Mouse (Mus musculus): ENCODE results near the gene Rnf213. TPM values are rescaled to one million over a fixed set of nuclear protein-coding genes. Genes with fewer than 3 reads are reported as not detected.

Gene Rnf213
- total and polyA plus RNA-seq, 2 experiments from 2014 or later = 4.5 to 36.7 TPM

DNA sequence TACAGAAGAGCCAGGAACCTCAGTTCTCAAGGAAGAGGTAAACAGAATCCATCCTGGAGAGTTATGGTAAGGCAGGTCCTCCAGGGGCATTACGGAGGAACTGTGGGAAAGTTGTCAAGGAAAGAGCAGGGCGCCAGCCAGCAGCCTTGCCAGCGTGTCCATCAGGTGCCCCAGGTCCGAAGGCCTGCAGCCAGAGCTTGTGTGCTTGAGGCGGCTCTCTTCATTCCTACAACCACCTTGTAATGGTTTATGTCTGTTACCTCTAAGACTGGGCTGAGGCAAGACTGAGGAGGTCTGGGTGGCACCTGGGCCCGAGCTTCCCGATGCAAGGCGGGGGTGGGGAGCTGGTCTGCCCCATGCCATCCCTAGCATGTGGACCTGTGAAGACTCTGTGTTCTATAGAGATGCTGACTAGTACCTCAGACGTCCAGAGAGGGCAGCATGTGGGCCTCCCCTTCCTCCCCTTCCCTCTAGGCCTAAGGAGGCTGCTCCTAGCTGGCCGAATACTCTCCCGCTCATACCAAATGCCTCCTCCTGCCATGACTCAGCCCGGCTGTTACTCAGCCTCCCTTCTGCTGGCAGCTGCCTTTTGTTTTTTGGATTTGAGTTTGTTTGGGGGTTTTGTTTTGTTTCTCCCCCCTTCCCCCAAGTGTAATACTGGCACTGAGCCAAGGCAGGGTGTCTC, 123.9 kb downstream of the Rnf213 start:
- peaks cover 33% of the 10 kb centered on the region for H3K27me3 ChIP-seq (ENCODE audit: control insufficient read depth, insufficient read depth, low read length)
- no peak for TF ChIP-seq EP300 (IDR thresholded peaks at IDR 0.05; ENCODE audit: low read depth)
- TF ChIP-seq CTCF (IDR thresholded peaks at IDR 0.05; ENCODE audit: low read depth) = 0 out of 2 replicates have a peak, but pooled peaks have one; percentile 11
- H3K4me2 ChIP-seq (ENCODE audit: low read depth, low read length) = no peak overlapping the region
- no peak for DNase-seq (ENCODE audit: low spot score)
- 59% methylated on average over 12 of the region's 12 CpGs for WGBS
- H3K4me1 ChIP-seq (ENCODE audit: control insufficient read depth, insufficient read depth) = no peaks in the 10 kb centered on the region
- ATAC-seq (ENCODE audit: insufficient read depth, low read depth) = peak; percentile 42
- H3K4me3 ChIP-seq (ENCODE audit: low read depth, low read length) = no peak overlapping the region
- no peak overlapping the region for H3K9ac ChIP-seq (replicated peaks; ENCODE audit: low read depth, low read length)
- no peaks in the 10 kb centered on the region for H3K36me3 ChIP-seq (replicated peaks; ENCODE audit: control insufficient read depth, insufficient read depth, low read length)
- H3K27ac ChIP-seq (ENCODE audit: low read depth) = no peak overlapping the region
- no peaks in the 10 kb centered on the region for H3K9me3 ChIP-seq (replicated peaks; ENCODE audit: control insufficient read depth, low read length)

DNA sequence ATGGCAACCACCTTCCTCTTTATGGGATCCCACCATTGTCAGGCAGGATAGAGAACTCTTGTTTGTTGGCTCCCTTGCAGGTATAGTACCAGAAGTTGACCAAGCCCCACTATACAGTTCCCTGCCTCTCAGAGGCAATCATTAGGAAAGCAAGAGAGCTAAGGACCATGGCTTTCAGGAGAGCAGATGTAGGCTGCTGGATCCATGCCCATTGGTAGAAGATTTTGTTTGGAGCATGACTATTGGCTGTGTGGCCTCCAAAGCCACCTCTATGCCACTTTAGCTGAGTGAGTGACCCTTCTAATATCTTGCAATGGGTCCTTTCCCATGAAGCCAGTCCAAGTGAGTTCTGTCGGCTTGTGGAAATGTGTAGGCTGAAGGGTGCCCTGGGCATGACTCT, 126.5 kb downstream of the Rnf213 start:
- Histone ChIP-seq H3K4me3 (ENCODE audit: low read depth, low read length) (no peak overlapping the region), H3K4me2 (ENCODE audit: low read depth, low read length) (no peak overlapping the region), H3K4me1 (ENCODE audit: control insufficient read depth, insufficient read depth) (no peaks in the 10 kb centered on the region), H3K27me3 (ENCODE audit: control insufficient read depth, insufficient read depth, low read length) (peaks cover 21% of the 10 kb centered on the region), H3K9ac (replicated peaks; ENCODE audit: low read depth, low read length) (no peak overlapping the region), H3K27ac (ENCODE audit: low read depth) (no peak overlapping the region), H3K9me3 (replicated peaks; ENCODE audit: control insufficient read depth, low read length) (no peaks in the 10 kb centered on the region), H3K36me3 (replicated peaks; ENCODE audit: control insufficient read depth, insufficient read depth, low read length) (no peaks in the 10 kb centered on the region)
- WGBS = 82% methylated on average over 1 of the region's 1 CpGs
- ATAC-seq (ENCODE audit: insufficient read depth, low read depth) (no peak), DNase-seq (ENCODE audit: low spot score) (no peak)
- TF ChIP-seq EP300 (IDR thresholded peaks at IDR 0.05; ENCODE audit: low read depth) (no peak), CTCF (IDR thresholded peaks at IDR 0.05; ENCODE audit: low read depth) (no peak)

DNA sequence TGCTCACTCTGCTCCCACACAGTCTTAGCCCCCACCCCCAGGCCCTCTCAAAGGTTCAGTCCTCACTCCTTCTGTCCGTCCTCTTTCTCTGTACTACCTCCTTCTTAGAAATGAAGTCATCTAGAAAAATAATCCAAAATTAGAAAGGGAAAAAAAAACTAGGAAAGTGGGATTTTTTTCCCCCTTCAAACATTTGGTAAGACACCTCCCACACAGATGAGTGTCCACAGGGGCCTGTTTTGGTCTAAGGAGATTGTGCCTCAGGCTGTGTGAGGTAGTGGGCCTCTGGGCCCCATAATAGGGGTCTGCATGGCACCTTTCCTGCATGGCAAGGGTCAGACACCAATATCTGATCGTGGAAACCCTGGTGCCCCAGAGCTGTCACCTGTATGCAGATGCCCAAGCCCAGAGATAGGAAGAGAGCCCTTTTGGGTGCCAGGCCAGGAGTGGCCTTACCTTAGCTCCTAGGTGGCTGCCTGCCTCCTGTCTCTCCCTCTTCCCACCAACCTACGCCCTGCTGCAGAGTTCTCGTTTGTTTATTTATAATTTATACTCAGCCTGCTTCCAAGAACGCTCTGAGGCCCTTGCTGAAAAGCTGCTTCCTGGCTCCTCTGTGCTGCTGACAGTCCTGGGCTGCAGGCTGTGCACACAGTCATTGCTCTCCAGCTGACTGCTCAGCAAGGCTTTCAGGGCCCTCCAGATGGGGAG, 127.3 kb downstream of the Rnf213 start:
- ATAC-seq (ENCODE audit: insufficient read depth, low read depth) (no peak), DNase-seq (ENCODE audit: low spot score) (no peak)
- H3K9ac ChIP-seq (replicated peaks; ENCODE audit: low read depth, low read length) = no peak overlapping the region
- no peak for TF ChIP-seq CTCF (IDR thresholded peaks at IDR 0.05; ENCODE audit: low read depth)
- no peak for TF ChIP-seq EP300 (IDR thresholded peaks at IDR 0.05; ENCODE audit: low read depth)
- H3K27ac ChIP-seq (ENCODE audit: low read depth) = no peak overlapping the region
- no peaks in the 10 kb centered on the region for H3K36me3 ChIP-seq (replicated peaks; ENCODE audit: control insufficient read depth, insufficient read depth, low read length)
- WGBS = 62% methylated on average over 5 of the region's 5 CpGs
- H3K4me3 ChIP-seq (ENCODE audit: low read depth, low read length) = no peak overlapping the region
- no peaks in the 10 kb centered on the region for H3K9me3 ChIP-seq (replicated peaks; ENCODE audit: control insufficient read depth, low read length)
- peaks cover 13% of the 10 kb centered on the region for H3K27me3 ChIP-seq (ENCODE audit: control insufficient read depth, insufficient read depth, low read length)
- H3K4me2 ChIP-seq (ENCODE audit: low read depth, low read length) = no peak overlapping the region
- peaks cover 3% of the 10 kb centered on the region; the same call in 1 of the 2 replicates for H3K4me1 ChIP-seq (ENCODE audit: control insufficient read depth, insufficient read depth)

DNA sequence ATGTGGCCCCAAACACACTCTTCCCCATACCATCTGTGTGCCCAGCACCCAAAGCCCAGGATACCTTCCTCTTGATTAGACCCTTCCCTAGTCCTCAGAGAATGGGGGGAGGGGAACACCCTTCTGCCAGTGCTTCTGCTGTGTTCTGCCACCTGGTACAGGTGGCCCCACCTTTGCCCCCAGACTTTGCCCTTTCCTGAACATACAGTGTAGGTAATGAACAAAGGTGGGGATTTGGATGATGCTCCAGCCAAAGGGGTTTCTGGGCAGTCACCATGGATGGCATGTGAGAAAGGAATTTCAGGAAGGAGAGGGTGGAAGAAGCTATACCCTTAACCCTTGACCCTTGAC, 127.8 kb downstream of the Rnf213 start:
- Histone ChIP-seq H3K36me3 (replicated peaks; ENCODE audit: control insufficient read depth, insufficient read depth, low read length) (no peaks in the 10 kb centered on the region), H3K9ac (replicated peaks; ENCODE audit: low read depth, low read length) (no peak overlapping the region), H3K27me3 (ENCODE audit: control insufficient read depth, insufficient read depth, low read length) (peaks cover 8% of the 10 kb centered on the region), H3K4me2 (ENCODE audit: low read depth, low read length) (no peak overlapping the region), H3K27ac (ENCODE audit: low read depth) (no peak overlapping the region), H3K4me3 (ENCODE audit: low read depth, low read length) (no peak overlapping the region), H3K4me1 (ENCODE audit: control insufficient read depth, insufficient read depth) (peaks cover 3% of the 10 kb centered on the region; the same call in 1 of the 2 replicates), H3K9me3 (replicated peaks; ENCODE audit: control insufficient read depth, low read length) (no peaks in the 10 kb centered on the region)
- DNase-seq (ENCODE audit: low spot score) = no peak
- TF ChIP-seq EP300 (IDR thresholded peaks at IDR 0.05; ENCODE audit: low read depth) (no peak), CTCF (IDR thresholded peaks at IDR 0.05; ENCODE audit: low read depth) (no peak)
- no peak for ATAC-seq (ENCODE audit: insufficient read depth, low read depth)

DNA sequence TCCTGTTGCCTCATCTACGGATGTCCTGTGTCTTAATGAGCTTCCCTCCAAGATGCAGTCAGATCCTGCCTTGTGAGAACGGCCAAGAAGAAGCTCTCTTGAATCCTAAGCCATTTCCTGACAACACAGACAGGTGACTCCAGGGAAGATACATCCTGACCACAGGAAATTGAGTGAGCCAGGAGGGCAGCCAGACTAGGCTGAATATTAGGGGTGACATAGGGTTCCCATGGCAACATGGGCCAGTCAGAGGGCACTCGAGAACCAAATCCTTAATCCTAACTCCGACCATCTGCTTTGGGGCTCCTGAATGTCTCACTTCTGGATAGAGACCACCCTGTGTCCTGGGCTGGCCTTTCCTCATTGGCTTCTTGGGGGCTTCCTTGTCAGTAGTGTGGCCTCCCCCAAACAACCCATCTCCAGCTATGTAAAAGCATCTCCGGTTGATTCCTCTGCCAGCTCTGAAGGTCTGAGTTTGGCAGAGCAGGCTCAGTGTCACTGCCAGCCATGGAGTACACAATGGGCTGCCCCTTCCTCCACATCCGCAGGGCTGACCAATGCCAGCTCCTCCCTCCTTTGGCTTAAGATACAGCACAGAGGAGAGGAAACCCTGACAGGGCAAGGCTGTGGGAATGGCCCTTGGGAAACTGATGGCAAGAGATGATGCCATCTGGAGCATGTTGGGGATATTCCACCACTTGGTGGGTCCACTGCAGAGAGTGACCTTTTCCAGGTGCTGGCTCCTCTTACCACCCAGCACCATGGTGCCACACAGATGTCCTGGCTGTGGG, 129.2 kb downstream of the Rnf213 start:
- TF ChIP-seq EP300 (IDR thresholded peaks at IDR 0.05; ENCODE audit: low read depth) = no peak
- TF ChIP-seq CTCF (IDR thresholded peaks at IDR 0.05; ENCODE audit: low read depth) = no peak
- Histone ChIP-seq H3K27ac (ENCODE audit: low read depth) (no peak overlapping the region), H3K9ac (replicated peaks; ENCODE audit: low read depth, low read length) (no peak overlapping the region), H3K36me3 (replicated peaks; ENCODE audit: control insufficient read depth, insufficient read depth, low read length) (no peaks in the 10 kb centered on the region), H3K27me3 (ENCODE audit: control insufficient read depth, insufficient read depth, low read length) (no peaks in the 10 kb centered on the region), H3K4me1 (ENCODE audit: control insufficient read depth, insufficient read depth) (peaks cover 3% of the 10 kb centered on the region; the same call in 1 of the 2 replicates), H3K4me2 (ENCODE audit: low read depth, low read length) (no peak overlapping the region), H3K9me3 (replicated peaks; ENCODE audit: control insufficient read depth, low read length) (no peaks in the 10 kb centered on the region), H3K4me3 (ENCODE audit: low read depth, low read length) (no peak overlapping the region)
- no peak for ATAC-seq (ENCODE audit: insufficient read depth, low read depth)
- no peak for DNase-seq (ENCODE audit: low spot score)
- 68% methylated on average over 6 of the region's 6 CpGs for WGBS
